Mouse (Mus musculus) gastrocnemius, adult 18-20 months (tissue): Measurements from ENCODE around the gene Zcchc7. TPM values are rescaled to one million over a fixed set of nuclear protein-coding genes. Genes with fewer than 3 reads are reported as not detected.
A peak's percentile ranks its signal among the peaks of the same experiment; 100 is the strongest.

Source experiments
- DNase-seq: peaks from one replicate; pipeline ENCODE4 v3.0.0; 2021; ENCODE audit warnings: low spot score
- microRNA-seq: library from miRNA; unstranded; fragments of <30 nt; microRNA quantifications from one replicate; pipeline ENCODE4 v1.2.0, GENCODE M21; 2021
- total RNA-seq, 2 experiments: library from RNA; stranded (reverse); gene quantifications; 2 replicates each; pipeline ENCODE4 v1.2.3; 2021

The Zcchc7 gene
- total RNA-seq, 2 experiments from 2014 or later: 15.8 to 17.9 TPM

DNA sequence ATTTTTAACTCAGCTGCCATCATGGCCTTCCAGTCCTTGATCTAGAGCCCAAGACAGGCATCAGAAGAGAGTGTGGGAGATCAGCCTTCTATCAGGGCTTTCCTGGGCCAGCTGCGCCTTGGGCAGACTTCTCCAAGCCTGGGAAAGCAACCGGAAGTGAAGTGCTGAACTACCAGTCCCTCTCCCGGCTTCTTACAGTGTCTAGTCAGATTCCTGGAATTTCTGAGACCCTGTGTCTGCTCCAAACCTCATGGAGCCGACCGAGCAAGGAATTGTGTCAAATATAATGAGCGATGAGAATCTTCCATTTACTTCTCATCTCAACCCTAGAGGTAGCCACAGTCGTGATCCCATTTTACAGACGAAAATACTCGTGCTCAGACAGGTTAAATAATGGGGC, 203.1 kb downstream of the Zcchc7 start:
- DNase-seq: no peak

DNA sequence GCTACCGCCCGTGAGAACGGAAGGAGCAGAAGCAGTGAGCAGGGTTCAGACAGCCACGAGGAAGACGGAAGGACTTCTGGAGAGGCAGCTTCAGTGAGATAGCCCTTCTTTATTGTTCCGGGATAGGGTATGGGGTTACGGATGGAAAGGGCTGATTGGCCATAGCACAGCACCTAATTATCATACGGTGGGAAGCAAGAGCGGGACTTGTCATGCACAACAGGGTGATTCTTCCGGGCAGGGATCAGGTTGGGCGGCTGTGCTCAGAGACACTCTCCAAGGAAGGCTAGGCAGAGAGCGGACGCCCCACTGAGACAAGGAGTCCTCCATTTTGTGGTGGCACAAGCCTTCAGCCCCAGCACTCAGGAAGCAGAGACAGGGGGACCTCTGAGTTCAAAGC, 203.5 kb downstream of the Zcchc7 start:
- no peak for DNase-seq

DNA sequence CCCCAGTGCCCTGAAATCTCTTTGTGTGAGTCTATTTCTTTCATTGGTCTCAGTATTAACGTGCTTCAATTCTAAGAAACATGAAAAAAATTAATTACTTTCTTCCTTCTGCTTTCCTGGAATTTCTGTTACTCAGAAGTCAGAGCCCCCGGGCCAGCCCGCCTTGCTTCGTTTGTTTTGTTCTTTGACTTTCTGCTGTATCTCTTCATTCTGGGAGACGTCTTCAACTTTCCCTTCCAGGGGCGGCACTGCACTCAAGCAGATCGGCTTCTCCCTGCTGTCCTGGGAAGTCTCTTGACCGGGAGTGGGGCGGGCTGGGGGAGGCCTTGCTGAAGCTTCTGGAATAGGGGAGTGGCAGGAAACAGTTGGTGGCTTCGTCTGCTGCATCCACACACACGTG, 207.5 kb downstream of the Zcchc7 start:
- no peak for DNase-seq

DNA sequence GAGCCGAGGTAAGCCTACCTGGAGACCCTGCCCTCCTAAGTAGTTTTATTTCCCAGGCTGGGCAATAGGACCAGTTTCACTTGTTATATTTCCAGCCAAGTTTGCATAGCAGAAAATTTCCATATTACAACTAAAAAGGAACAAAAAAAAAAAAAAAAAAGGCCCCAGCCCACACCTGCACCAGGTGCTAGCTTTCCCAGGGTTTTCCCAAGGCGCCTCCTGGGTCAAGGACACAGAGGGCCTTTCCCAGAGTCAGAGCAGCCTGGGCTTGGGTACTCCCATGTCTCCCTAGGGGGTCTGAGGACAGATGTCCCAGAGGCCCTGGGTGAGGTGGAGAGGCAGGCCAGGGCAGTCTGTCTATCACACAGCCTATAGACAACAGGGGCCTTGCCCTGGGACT, 209.5 kb downstream of the Zcchc7 start:
- no peak for DNase-seq

DNA sequence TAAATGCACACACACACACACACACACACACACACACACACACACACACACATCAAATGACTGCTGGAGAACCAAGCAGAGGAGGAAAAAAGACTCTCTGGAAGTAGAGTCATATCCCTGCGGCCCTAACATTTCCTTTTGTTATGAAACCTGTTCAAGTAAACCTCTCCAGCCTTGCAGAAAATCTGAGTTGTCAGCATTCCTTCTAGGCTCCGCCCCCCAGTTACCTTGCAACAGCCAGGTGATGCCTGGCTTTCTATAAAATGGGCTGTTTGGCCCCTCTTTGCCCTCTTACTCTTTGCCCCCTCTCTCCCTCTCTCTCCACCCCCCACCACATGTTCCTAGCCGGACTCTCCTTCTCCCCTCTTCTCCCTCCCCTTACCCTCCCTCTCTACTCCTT, 210.1 kb downstream of the Zcchc7 start:
- no peak for DNase-seq

DNA sequence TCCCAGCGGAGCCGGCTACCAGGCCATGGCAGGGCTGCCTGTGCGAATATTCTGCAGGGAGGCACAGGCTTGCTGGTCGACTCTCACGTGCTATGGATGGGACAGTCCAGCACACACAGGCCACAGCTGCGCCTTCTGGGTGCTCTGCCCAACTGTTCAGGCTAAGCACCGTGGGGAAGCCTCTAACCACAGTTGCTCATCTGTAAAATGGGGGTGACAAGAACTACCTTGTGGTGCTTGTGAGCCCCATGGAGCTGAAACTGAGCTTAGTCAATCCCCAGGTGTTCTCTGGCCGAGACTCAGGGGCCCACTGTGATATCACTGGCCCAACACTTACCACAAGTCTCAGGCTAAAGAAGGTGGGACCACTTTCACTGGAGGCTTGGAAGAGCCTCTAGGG, 211.7 kb downstream of the Zcchc7 start:
- DNase-seq: no peak

DNA sequence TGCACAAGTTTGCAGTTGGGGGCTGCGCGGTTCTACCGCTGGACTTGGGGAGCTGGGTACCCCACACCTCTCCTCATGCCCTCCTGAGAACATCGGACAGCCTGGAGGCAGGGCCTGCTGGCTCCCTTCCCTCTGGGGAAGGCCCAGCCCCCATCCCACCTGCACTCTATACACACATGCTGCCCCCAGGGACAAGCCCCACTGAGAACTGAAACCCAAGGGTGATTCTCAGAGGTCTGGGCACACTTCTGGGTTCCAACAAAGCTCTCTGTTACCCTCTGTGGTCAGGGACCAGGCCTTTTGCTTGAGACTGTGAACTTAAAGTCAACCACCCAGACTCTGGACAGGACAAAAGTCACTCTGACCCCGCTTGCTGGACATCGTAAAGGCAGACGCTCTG, 214.4 kb downstream of the Zcchc7 start:
- DNase-seq: no peak

DNA sequence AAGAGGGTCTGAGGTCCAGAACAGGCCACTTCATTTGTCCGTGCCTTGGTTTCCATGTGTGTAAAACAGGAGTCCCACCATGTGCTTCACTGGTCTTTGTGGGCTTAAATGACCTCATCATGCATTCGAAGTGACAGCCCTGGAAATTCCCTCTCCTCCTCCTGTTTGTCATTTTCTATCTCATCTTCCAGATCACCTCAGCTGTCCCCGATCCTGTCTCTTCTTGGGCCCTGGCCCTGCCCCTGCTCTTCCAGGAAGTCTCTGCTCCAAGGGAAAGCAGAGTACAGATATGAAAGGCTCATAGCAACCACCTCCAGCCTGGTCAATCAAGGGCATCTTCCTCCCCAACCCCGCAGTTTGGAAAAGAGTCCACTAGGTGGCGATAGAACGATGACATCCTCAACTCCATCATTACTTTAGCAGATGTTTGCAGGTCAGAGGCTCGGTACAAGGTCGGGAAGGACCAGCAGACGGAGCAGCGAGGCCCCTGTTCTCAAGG, 215.0 kb downstream of the Zcchc7 start:
- DNase-seq: peak; percentile 42

DNA sequence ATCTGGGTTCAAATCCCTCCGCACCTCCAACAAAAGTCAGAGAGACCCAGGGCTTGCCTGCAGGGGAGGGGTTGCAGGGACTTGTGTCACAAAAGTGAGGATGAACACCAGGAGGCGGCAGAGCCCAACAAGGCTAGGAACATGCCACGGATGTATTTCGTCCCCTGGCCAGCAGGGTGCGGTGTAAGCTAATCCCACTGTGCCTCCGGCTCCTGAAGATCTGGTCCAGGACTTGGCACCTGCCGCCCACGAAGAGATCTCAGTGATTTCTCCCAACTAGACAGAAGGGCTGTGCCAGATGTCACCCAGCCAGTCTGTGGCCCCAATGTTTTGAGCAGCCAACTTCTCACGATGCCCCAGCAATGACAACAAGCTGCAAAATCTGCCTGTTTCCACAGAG, 217.8 kb downstream of the Zcchc7 start:
- DNase-seq: peak; percentile 80

DNA sequence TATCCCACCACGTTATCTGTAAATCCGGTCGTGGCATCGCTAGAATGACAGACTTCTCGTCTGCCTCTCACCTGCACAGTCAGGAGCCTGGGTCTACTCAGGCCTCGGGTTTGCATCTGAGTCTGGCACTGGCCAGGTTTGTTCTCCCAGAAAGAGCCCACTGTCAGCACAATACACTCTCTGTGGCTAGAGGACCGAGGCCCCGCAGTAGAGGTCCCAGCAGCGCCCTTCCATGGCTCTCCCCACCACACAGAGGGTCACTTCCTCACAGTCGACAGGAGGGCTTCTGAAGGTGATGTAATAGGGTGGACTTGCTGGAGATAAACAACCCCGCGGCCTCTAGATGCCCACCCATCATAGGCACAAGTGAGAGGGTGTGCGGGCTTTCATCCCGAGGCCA, 218.2 kb downstream of the Zcchc7 start:
- no peak for DNase-seq

DNA sequence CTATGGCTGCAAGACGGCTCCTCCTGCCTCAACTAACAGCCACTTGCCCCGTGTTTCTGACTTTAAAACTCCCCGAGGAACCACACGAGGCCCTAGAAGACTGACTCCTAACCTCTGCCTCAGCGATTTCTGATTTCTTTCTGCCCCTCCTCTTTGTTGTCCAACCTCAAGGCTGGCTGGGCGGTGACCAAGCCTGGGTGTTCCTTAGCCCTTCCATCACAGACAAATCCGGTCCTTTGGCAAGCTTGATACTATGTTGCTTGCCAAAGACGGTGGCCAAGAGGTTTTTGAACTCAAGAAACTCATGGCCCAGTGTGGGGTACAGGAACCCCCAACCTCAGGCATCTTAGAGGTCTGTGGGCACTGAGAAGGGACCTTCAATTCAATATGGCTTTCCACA, 218.7 kb downstream of the Zcchc7 start:
- no peak for DNase-seq

DNA sequence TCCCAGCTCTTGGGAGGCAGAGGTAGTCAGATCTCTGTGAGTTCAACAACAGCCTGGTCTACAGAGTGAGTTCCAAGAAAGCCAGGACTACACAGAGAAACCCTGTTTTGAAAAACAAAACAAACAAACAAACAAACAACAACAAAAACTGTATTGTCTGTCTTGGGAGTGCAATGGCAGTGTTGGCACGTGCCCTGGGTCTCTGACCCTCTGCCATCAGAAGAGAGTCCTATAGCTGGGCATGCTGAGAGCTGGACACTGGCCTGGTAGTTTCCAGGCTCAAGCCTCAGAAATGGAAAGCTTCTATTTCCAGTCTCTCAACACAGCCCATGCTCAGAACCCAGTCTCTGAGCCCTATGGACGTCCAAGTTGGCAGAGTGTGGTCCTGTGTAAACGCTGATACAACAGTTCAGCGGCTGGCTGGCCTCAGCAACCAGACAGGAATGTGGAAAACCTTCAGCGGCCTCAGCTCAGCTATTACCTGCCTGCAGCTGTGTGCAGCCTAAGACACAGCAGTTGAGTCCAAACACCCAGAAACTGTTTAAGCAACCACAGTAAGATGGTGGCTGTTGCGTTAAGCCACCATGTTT, 220.4 kb downstream of the Zcchc7 start:
- no peak for DNase-seq

DNA sequence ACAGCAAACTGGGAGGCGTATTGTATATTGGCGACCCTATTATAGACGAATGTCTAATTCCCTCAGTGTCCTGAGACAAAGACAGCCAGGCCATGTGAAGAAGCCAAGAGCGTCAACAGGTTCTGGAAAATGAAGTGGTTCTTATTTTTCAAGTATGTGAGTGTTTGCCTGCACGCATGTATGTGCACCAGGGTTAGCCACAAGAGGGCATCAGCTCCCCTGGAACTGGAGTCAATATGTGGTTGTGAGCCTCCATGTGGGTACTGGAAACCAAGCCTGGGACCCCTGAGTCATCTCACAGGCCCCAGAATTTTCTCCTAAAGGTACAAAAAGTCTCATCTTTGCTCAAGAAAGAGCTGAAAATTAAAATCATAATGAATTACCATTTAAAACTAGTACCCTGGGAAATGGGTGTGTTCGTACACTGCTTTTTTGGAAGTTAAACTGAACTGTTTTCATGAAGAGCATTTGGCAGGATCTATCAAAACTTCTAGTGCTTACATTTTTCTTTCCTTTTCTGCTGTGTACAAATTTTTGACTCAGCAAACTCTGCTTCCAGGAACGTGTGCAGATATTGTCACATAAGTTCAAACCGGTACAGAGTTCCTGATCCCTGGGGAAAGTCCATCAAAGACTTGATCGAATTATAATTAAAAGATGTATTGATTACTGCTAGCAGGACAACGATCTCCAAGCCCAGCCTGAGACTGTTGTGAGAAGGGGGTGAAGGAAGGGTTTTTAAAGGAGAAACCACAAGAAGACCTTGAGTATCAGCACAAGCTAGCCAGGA, 221.4 kb downstream of the Zcchc7 start:
- no peak for DNase-seq

DNA sequence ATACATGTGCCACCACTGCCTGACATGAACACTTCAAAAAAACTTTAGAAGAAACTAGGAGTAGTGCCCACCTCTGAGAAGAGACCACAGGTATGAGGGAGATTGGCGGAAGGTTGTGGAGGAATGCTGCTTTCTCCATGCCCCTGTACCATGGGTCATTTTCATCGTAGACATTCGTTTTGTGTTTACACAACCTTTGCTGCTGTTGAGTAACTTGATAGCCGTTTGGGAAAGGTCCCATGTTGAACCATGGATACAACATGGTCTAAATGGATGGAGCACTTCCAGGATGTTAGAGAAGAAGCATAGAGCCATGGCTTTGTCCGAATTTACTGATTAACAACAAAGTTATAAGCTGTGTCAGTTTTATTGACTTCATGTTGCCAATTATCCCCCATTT, 222.5 kb downstream of the Zcchc7 start:
- DNase-seq: no peak

DNA sequence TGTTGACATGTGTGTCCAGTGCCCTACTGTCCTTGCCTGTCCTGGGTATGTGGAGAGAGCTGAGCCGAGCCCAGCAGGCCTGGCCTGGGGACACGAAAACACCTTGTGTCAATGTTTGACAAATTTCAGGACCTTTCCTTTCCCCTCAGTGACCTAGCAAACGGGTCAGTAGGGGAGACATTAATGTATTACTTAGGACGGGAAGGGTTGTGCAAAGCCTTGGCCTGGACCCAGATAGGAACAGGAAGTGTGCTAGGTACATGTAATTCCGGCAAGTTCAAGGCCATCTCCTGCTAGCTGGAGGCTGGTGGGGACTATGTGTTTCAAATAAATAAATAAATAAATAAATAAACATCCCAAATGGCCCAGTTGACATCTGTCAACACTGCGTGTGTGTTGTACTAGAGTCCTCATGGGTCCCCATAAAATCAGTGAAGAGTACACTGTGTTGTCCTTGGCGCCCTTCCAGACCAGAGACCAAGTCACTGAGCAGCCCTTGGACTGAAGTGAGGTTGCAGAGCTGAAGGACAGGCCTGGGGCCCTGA, 224.2 kb downstream of the Zcchc7 start:
- DNase-seq: no peak

DNA sequence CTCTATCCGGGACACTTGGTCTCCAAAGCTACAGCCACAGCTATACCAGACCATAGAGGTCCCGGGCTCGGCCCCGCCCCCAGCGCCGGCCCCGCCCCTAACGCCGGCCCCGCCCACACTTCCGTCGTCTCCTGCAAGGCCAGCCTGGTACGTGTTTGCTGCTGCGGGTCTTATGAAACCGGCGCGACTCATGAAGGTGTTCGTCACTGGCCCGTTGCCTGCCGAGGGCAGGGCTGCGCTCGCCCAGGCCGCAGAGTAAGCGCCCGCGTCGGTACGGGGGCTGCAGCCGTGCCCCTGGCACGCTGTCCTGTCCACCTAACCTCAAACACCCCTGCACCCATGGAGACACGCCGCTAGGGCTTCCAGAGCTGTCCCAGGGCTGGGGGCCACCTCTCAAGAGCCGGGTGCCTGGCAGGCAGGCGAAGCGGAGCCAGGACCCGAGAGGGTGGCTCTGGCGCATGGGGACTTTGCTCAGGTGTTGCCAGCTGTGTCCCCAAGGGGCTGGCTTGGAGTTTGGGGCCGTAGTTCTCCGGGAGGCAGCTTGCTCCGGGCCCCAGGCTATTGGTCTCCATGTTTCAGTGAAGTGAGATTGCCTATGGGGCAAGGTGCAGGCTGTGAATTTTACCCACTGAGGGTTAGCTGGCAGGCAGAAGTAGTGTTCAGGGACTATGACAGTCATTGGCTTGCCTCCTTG, 225.8 kb downstream of the Zcchc7 start, which contains the start of gene Grhpr:
Grhpr (plus strand) TSS at position 116 of the 694 bp plus-strand sequence.
- peak; percentile 75 for DNase-seq

Small RNA genes lying within 50 kb of the gene (microRNA-seq; reads per million reads assigned to microRNA genes)
- gene Gm22639: not detected

Other genes starting within 250 kb of the Zcchc7 start
- gene Pax5, start 45.4 kb upstream of the Zcchc7 start, total RNA-seq: under 1 TPM in 1 of 2 experiments, not detected in 1; 0.02 TPM
- gene Grhpr, start 225.5 kb downstream of the Zcchc7 start, total RNA-seq: 10 to 100 TPM; 21.9 to 28.0 TPM